Mouse (Mus musculus) ES-E14 (cell line): ENCODE measurements at regions not wholly inside any gene's neighbourhood (a gene's known extent, or its start where the extent isn't known, plus 50 kb on each side); places are given as distances from the start of the nearest gene placed in this dataset.

Source experiments
- HCFC1 ChIP-seq: IDR thresholded peaks from 2 replicates; pipeline ENCODE4 v1.6.1; 2012; ENCODE audit warnings: low read length, inconsistent platforms, borderline replicate concordance; ENCODE audit not compliant: insufficient read depth
- MAFK ChIP-seq: IDR thresholded peaks from 2 replicates; pipeline ENCODE4 v1.6.1; 2014; ENCODE audit warnings: mild to moderate bottlenecking, low read depth, low read length, inconsistent platforms; ENCODE audit not compliant: insufficient read depth
- ZC3H11A ChIP-seq: IDR thresholded peaks from 2 replicates; pipeline ENCODE4 v1.6.1; 2012; ENCODE audit warnings: low read depth, mild to moderate bottlenecking, inconsistent platforms, low read length, borderline replicate concordance
- ZNF384 ChIP-seq: IDR thresholded peaks from 2 replicates; pipeline ENCODE4 v1.6.1; 2012; ENCODE audit warnings: low read depth, low read length, inconsistent platforms

DNA sequence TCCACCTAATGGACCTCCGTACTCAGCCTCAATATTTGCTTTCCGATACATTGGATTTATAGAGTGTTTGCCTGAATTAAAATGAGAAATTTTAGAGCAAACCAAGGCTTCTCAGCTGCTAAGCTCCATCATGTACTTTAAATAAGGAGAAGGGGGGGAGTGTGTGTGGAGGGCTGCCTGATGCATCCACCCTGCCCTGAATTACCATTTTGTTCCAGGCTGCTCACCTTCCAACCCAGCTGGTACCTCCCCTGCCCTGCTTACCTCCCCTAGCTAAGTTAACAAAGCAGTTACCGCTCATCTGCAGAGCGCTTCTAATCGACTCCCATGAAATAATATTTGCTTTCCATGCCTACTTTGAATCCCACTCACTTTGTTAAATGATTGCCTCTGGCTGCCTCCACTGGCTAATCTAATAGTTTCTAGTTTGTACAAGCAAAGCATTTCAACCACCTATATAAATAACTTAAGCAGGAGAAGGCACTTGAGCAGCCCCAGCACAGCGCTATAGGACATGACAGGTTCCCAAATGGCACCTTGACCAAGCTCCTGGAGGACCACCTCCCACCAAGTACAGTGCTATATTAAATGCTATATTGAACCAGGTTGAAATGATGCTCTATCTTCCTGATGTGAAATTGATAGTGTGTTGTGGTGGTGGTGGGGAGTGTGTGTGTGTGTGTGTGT, 449.0 kb downstream of the Gm826 start:
- TF ChIP-seq MAFK (no peak), ZNF384 (no peak), HCFC1 (no peak), ZC3H11A (no peak)
